In genomic region chr2:73668608-73669007, GRCm38 (mm10) we compare ENCODE assay signal across 23 mouse cellular contexts.
DNase-seq lines count a peak whose midpoint lies in the region; ATAC-seq and TF ChIP-seq lines count a peak whose summit lies in the region.
"Had no signal": no experiment of that assay in that cellular context is flagged by ENCODE, and none has a peak within 500 bp of the region (broad histone marks: within the 10 kb centered on the region; RNA-seq: fewer than 3 reads in every experiment).

No protein-coding gene starts in this region.

- H3K9ac ChIP-seq in lung, embryonic 14.5 days: no peak overlapping the region
- no peak overlapping the region for H3K9ac ChIP-seq in heart, embryonic 16.5 days (ENCODE audit: low read length)
- H3K9ac ChIP-seq in hindbrain, postnatal 0 days (replicated peaks; ENCODE audit: low read length): no peak overlapping the region
- H3K9ac ChIP-seq: embryonic facial prominence, embryonic 12.5 days; forebrain, embryonic 12.5 days; hindbrain, embryonic 15.5 days; liver, postnatal 0 days; midbrain, embryonic 13.5 days had no signal

- no peaks in the 10 kb centered on the region for H3K36me3 ChIP-seq in lung, embryonic 14.5 days (ENCODE audit: insufficient read depth)
- H3K36me3 ChIP-seq in heart, embryonic 16.5 days (ENCODE audit: control insufficient read depth, insufficient read depth): no peaks in the 10 kb centered on the region
- H3K36me3 ChIP-seq in hindbrain, postnatal 0 days (ENCODE audit: insufficient read depth, low read length): no peaks in the 10 kb centered on the region
- H3K36me3 ChIP-seq: embryonic facial prominence, embryonic 12.5 days; forebrain, embryonic 12.5 days; hindbrain, embryonic 15.5 days; midbrain, embryonic 13.5 days had no signal

- no peaks in the 10 kb centered on the region for H3K9me3 ChIP-seq in lung, embryonic 14.5 days (ENCODE audit: low read depth, low read length)
- no peaks in the 10 kb centered on the region for H3K9me3 ChIP-seq in heart, embryonic 16.5 days (replicated peaks; ENCODE audit: control insufficient read depth, low read length)
- no peaks in the 10 kb centered on the region for H3K9me3 ChIP-seq in hindbrain, postnatal 0 days (ENCODE audit: low read length)
- H3K9me3 ChIP-seq: embryonic facial prominence, embryonic 12.5 days; forebrain, embryonic 12.5 days; hindbrain, embryonic 15.5 days; megakaryocyte, embryonic 14.5 days; midbrain, embryonic 13.5 days had no signal

- 37% methylated on average over 4 of the region's 4 CpGs for WGBS in lung, embryonic 14.5 days
- WGBS in lung, adult 2 months: 61% methylated on average over 4 of the region's 4 CpGs
- 29% methylated on average over 4 of the region's 4 CpGs for WGBS in heart, embryonic 16.5 days
- WGBS in hindbrain, postnatal 0 days: 57% methylated on average over 4 of the region's 4 CpGs

- no peak overlapping the region for H3K27ac ChIP-seq in lung, embryonic 14.5 days (ENCODE audit: low read depth)
- H3K27ac ChIP-seq in heart, embryonic 16.5 days (ENCODE audit: low read length): peak overlapping the region; percentile 82
- no peak overlapping the region for H3K27ac ChIP-seq in hindbrain, postnatal 0 days
- H3K27ac ChIP-seq: embryonic facial prominence, embryonic 12.5 days; forebrain, embryonic 12.5 days; hindbrain, embryonic 15.5 days; midbrain, embryonic 13.5 days had no signal

- H3K4me2 ChIP-seq in lung, embryonic 14.5 days: no peak overlapping the region
- H3K4me2 ChIP-seq in heart, embryonic 16.5 days (ENCODE audit: low read depth, low read length): no peak overlapping the region
- no peak overlapping the region for H3K4me2 ChIP-seq in hindbrain, postnatal 0 days (ENCODE audit: low read depth, low read length)
- H3K4me2 ChIP-seq: embryonic facial prominence, embryonic 12.5 days; forebrain, embryonic 12.5 days; hindbrain, embryonic 15.5 days; liver, embryonic 11.5 days; midbrain, embryonic 13.5 days had no signal

- no peaks in the 10 kb centered on the region for H3K27me3 ChIP-seq in lung, embryonic 14.5 days (ENCODE audit: insufficient read depth, low read length)
- H3K27me3 ChIP-seq in heart, embryonic 16.5 days (ENCODE audit: control insufficient read depth, insufficient read depth, low read length): no peaks in the 10 kb centered on the region
- no peaks in the 10 kb centered on the region for H3K27me3 ChIP-seq in hindbrain, postnatal 0 days (ENCODE audit: insufficient read depth, low read length)
- H3K27me3 ChIP-seq: embryonic facial prominence, embryonic 12.5 days; forebrain, embryonic 12.5 days; hindbrain, embryonic 15.5 days; midbrain, embryonic 13.5 days had no signal

- ATAC-seq in lung, embryonic 14.5 days (ENCODE audit: insufficient read depth): no peak
- no peak for ATAC-seq in heart, embryonic 16.5 days (replicated peaks; ENCODE audit: extremely low read depth, insufficient read depth, low FRiP score)
- no peak for ATAC-seq in hindbrain, postnatal 0 days
- ATAC-seq: activated CD4-positive, CD25-positive, alpha-beta regulatory T cell, adult 4 months; intestine, embryonic 16.5 days; liver, postnatal 0 days; midbrain, embryonic 13.5 days had no signal

- H3K4me1 ChIP-seq in lung, embryonic 14.5 days (ENCODE audit: insufficient read depth): no peaks in the 10 kb centered on the region
- no peaks in the 10 kb centered on the region for H3K4me1 ChIP-seq in lung, adult 2 months (ENCODE audit: control insufficient read depth, insufficient read depth, low read length)
- H3K4me1 ChIP-seq in heart, embryonic 16.5 days (ENCODE audit: control insufficient read depth, insufficient read depth, low read length): peaks cover 13% of the 10 kb centered on the region
- H3K4me1 ChIP-seq in hindbrain, postnatal 0 days (ENCODE audit: insufficient read depth, low read length): no peaks in the 10 kb centered on the region
- H3K4me1 ChIP-seq: embryonic facial prominence, embryonic 12.5 days; forebrain, embryonic 12.5 days; hindbrain, embryonic 15.5 days had no signal

- no peak for TF ChIP-seq POLR2A in lung, adult 2 months (IDR thresholded peaks at IDR 0.05; ENCODE audit: borderline replicate concordance, extremely low read depth, low read depth, low read length)

- DNase-seq in heart, adult 11 months: peak; percentile 90
- no peak for DNase-seq in heart, postnatal 25 days (ENCODE audit: low spot score)
- DNase-seq in lung, embryonic 14.5 days: peak; percentile 34
- DNase-seq in lung, adult 2 months: no peak
- peak; percentile 27 for DNase-seq in lung, postnatal 14 days
- no peak for DNase-seq in hindbrain, postnatal 0 days (ENCODE audit: low spot score)
- no peak for DNase-seq in urinary bladder, postnatal 10 days (ENCODE audit: low spot score)
- DNase-seq: adrenal gland, postnatal 10 days; cerebellum, adult 18-20 months; cerebellum, postnatal 25 days; gastrocnemius, postnatal 36 days; liver, postnatal 0 days; thymus, adult 2 months had no signal

- no peak overlapping the region for H3K4me3 ChIP-seq in lung, embryonic 14.5 days (ENCODE audit: low read depth, low read length)
- H3K4me3 ChIP-seq in lung, adult 2 months (replicated peaks; ENCODE audit: extremely low read depth, low read depth, low read length): no peak overlapping the region
- no peak overlapping the region for H3K4me3 ChIP-seq in heart, embryonic 16.5 days (ENCODE audit: low read length)
- no peak overlapping the region for H3K4me3 ChIP-seq in hindbrain, postnatal 0 days (ENCODE audit: low read length)
- H3K4me3 ChIP-seq: embryonic facial prominence, embryonic 12.5 days; erythroblast, embryonic 14.5 days; forebrain, embryonic 12.5 days; hindbrain, embryonic 15.5 days; megakaryocyte, embryonic 14.5 days; midbrain, embryonic 13.5 days had no signal

- intact Hi-C loops in heart, postnatal 25 days (cut with DNase I): no loop called here

- no peak for TF ChIP-seq CTCF in lung, embryonic 14.5 days (IDR thresholded peaks at IDR 0.05; ENCODE audit: low read depth)
- TF ChIP-seq CTCF in lung, adult 2 months (IDR thresholded peaks at IDR 0.05; ENCODE audit: insufficient read depth, low read length): no peak
- TF ChIP-seq CTCF in hindbrain, postnatal 0 days (IDR thresholded peaks at IDR 0.05; ENCODE audit: low read depth): no peak

Comparison
In these comparisons a context has a peak if more than half of its experiments do, and no peak if none do; other contexts are left out.
1. DNase-seq: peak in heart, adult 11 months (single experiment), lung, embryonic 14.5 days (single experiment) and lung, postnatal 14 days (single experiment); none in heart, postnatal 25 days (single experiment), lung, adult 2 months (single experiment), hindbrain, postnatal 0 days (single experiment) and urinary bladder, postnatal 10 days (single experiment).